Mouse (Mus musculus): Measurements from ENCODE around the gene Cbl. TPM values are rescaled to one million over a fixed set of nuclear protein-coding genes. Genes with fewer than 3 reads are reported as not detected.
"Not testable (repeated sequence)": the region's sequence is repeated elsewhere in the genome, so short reads cannot be mapped to it uniquely, and the experiment has no call there.

Cbl gene
- polyA plus RNA-seq, 1 experiment, result 11.6 TPM

GRCm38 (mm10) chr9:44119011-44119410 lies 114.8 kb downstream of the Cbl start:
- Histone ChIP-seq H3K27ac (replicated peaks; ENCODE audit: low read depth, low read length) (no peak overlapping the region), H3K4me3 (ENCODE audit: insufficient read depth, low read depth, low read length) (no peak overlapping the region), H3K4me1 (ENCODE audit: control insufficient read depth, insufficient read depth, insufficient read length, low read length) (no peaks in the 10 kb centered on the region)

- no peaks in the 10 kb centered on the region for H3K4me1 ChIP-seq (ENCODE audit: control insufficient read depth, insufficient read depth, insufficient read length, low read length)
- no peak overlapping the region for H3K27ac ChIP-seq (replicated peaks; ENCODE audit: low read depth, low read length)
- no peak overlapping the region for H3K4me3 ChIP-seq (ENCODE audit: insufficient read depth, low read depth, low read length)
These were observed 117.7 kb downstream of the Cbl start for GRCm38 (mm10) chr9:44116182-44116581.

GRCm38 (mm10) chr9:44115599-44115998 lies 118.2 kb downstream of the Cbl start:
- Histone ChIP-seq H3K4me1 (ENCODE audit: control insufficient read depth, insufficient read depth, insufficient read length, low read length) (no peaks in the 10 kb centered on the region), H3K4me3 (ENCODE audit: insufficient read depth, low read depth, low read length) (no peak overlapping the region), H3K27ac (replicated peaks; ENCODE audit: low read depth, low read length) (no peak overlapping the region)

- H3K27ac ChIP-seq (replicated peaks; ENCODE audit: low read depth, low read length), result no peak overlapping the region
- H3K4me3 ChIP-seq (ENCODE audit: insufficient read depth, low read depth, low read length), result no peak overlapping the region
- no peaks in the 10 kb centered on the region for H3K4me1 ChIP-seq (ENCODE audit: control insufficient read depth, insufficient read depth, insufficient read length, low read length)
These were observed 119.4 kb downstream of the Cbl start for GRCm38 (mm10) chr9:44114453-44114852.

- Histone ChIP-seq H3K4me3 (ENCODE audit: insufficient read depth, low read depth, low read length) (peak within 1 kb of the TSS; percentile 59), H3K27ac (replicated peaks; ENCODE audit: low read depth, low read length) (no peak within 1 kb of the TSS), H3K4me1 (ENCODE audit: control insufficient read depth, insufficient read depth, insufficient read length, low read length) (no peaks in the 10 kb centered on the region)
These were observed 120.6 kb downstream of the Cbl start, which contains the start of the genes Gm49380 and Rnf26 for GRCm38 (mm10) chr9:44113105-44113789. Gene Gm49380 (minus strand): TSS chr9:44113500. Gene Rnf26 (minus strand): TSS chr9:44113517.

- H3K4me3 ChIP-seq (ENCODE audit: insufficient read depth, low read depth, low read length); H3K4me1 ChIP-seq (ENCODE audit: control insufficient read depth, insufficient read depth, insufficient read length, low read length); H3K27ac ChIP-seq (replicated peaks; ENCODE audit: low read depth, low read length): not testable (repeated sequence)
These were observed 121.9 kb downstream of the Cbl start for GRCm38 (mm10) chr9:44111909-44112308.

- Histone ChIP-seq H3K4me3 (ENCODE audit: insufficient read depth, low read depth, low read length) (no peak overlapping the region), H3K27ac (replicated peaks; ENCODE audit: low read depth, low read length) (no peak overlapping the region), H3K4me1 (ENCODE audit: control insufficient read depth, insufficient read depth, insufficient read length, low read length) (peaks cover 6% of the 10 kb centered on the region; the same call in 1 of the 2 replicates)
These were observed 124.3 kb downstream of the Cbl start for GRCm38 (mm10) chr9:44109360-44110095.

GRCm38 (mm10) chr9:44108269-44109055 lies 125.4 kb downstream of the Cbl start:
- H3K4me3 ChIP-seq (ENCODE audit: insufficient read depth, low read depth, low read length), result 0 out of 2 replicates have a peak overlapping the region, but pooled peaks have one; percentile 48
- no peak overlapping the region for H3K27ac ChIP-seq (replicated peaks; ENCODE audit: low read depth, low read length)
- H3K4me1 ChIP-seq (ENCODE audit: control insufficient read depth, insufficient read depth, insufficient read length, low read length), result peaks cover 6% of the 10 kb centered on the region; the same call in 1 of the 2 replicates

- peak overlapping the region; percentile 43 for H3K27ac ChIP-seq (replicated peaks; ENCODE audit: low read depth, low read length)
- H3K4me3 ChIP-seq (ENCODE audit: insufficient read depth, low read depth, low read length), result peak overlapping the region; percentile 48
- peaks cover 6% of the 10 kb centered on the region; the same call in 1 of the 2 replicates for H3K4me1 ChIP-seq (ENCODE audit: control insufficient read depth, insufficient read depth, insufficient read length, low read length)
These were observed 126.2 kb downstream of the Cbl start for GRCm38 (mm10) chr9:44107557-44108179.

- H3K4me3 ChIP-seq (ENCODE audit: insufficient read depth, low read depth, low read length), result peak within 1 kb of the TSS; percentile 48
- peak within 1 kb of the TSS; percentile 43 for H3K27ac ChIP-seq (replicated peaks; ENCODE audit: low read depth, low read length)
- peaks cover 6% of the 10 kb centered on the region; the same call in 1 of the 2 replicates for H3K4me1 ChIP-seq (ENCODE audit: control insufficient read depth, insufficient read depth, insufficient read length, low read length)
These were observed 126.7 kb downstream of the Cbl start, which contains the start of gene C1qtnf5 for GRCm38 (mm10) chr9:44107110-44107509. Gene C1qtnf5 (plus strand): TSS chr9:44107245.

GRCm38 (mm10) chr9:44106596-44106995 lies 127.3 kb downstream of the Cbl start:
- H3K27ac ChIP-seq (replicated peaks; ENCODE audit: low read depth, low read length), result peak overlapping the region; percentile 38; the same call in 1 of the 2 replicates
- H3K4me3 ChIP-seq (ENCODE audit: insufficient read depth, low read depth, low read length), result no peak overlapping the region
- H3K4me1 ChIP-seq (ENCODE audit: control insufficient read depth, insufficient read depth, insufficient read length, low read length), result peaks cover 6% of the 10 kb centered on the region; the same call in 1 of the 2 replicates

- Histone ChIP-seq H3K4me1 (ENCODE audit: control insufficient read depth, insufficient read depth, insufficient read length, low read length) (peaks cover 6% of the 10 kb centered on the region; the same call in 1 of the 2 replicates), H3K4me3 (ENCODE audit: insufficient read depth, low read depth, low read length) (no peak overlapping the region), H3K27ac (replicated peaks; ENCODE audit: low read depth, low read length) (no peak overlapping the region)
These were observed 127.7 kb downstream of the Cbl start for GRCm38 (mm10) chr9:44106182-44106581.

GRCm38 (mm10) chr9:44105781-44106180 lies 128.1 kb downstream of the Cbl start:
- no peak overlapping the region for H3K27ac ChIP-seq (replicated peaks; ENCODE audit: low read depth, low read length)
- no peak overlapping the region for H3K4me3 ChIP-seq (ENCODE audit: insufficient read depth, low read depth, low read length)
- H3K4me1 ChIP-seq (ENCODE audit: control insufficient read depth, insufficient read depth, insufficient read length, low read length), result peaks cover 6% of the 10 kb centered on the region; the same call in 1 of the 2 replicates

- Histone ChIP-seq H3K27ac (replicated peaks; ENCODE audit: low read depth, low read length) (no peak overlapping the region), H3K4me3 (ENCODE audit: insufficient read depth, low read depth, low read length) (no peak overlapping the region), H3K4me1 (ENCODE audit: control insufficient read depth, insufficient read depth, insufficient read length, low read length) (peaks cover 6% of the 10 kb centered on the region; the same call in 1 of the 2 replicates)
These were observed 129.0 kb downstream of the Cbl start for GRCm38 (mm10) chr9:44104881-44105280.
